Mouse (Mus musculus): ENCODE results near the gene Cdk5rap1. TPM values are rescaled to one million over a fixed set of nuclear protein-coding genes. Genes with fewer than 3 reads are reported as not detected.

Cdk5rap1 gene
- polyA plus RNA-seq, 1 experiment from 2014 or later: 56.8 TPM

Other genes with a start within 250 kb of the Cdk5rap1 start
- gene Bpifa3, start 242.7 kb downstream of the Cdk5rap1 start, polyA plus RNA-seq (2015; fragmentation: Nextera tagmentation; extraction: Ambion mirVana): not detected in 2 replicates
- 185 and 212 TPM in 2 replicates for gene Bpifa1, start 230.1 kb downstream of the Cdk5rap1 start, polyA plus RNA-seq (2015; fragmentation: Nextera tagmentation; extraction: Ambion mirVana)
- gene Bpifa5, start 210.4 kb downstream of the Cdk5rap1 start, polyA plus RNA-seq (2015; fragmentation: Nextera tagmentation; extraction: Ambion mirVana): 0.46 and 0.54 TPM in 2 replicates
- 1.2 and 1.5 TPM in 2 replicates for gene Bpifb1, start 182.2 kb downstream of the Cdk5rap1 start, polyA plus RNA-seq (2015; fragmentation: Nextera tagmentation; extraction: Ambion mirVana)
- gene Bpifb5, start 149.3 kb downstream of the Cdk5rap1 start, polyA plus RNA-seq (2015; fragmentation: Nextera tagmentation; extraction: Ambion mirVana): 0.24 and 0.35 TPM in 2 replicates
- 0.18 and 0.28 TPM in 2 replicates for gene Bpifb9a, start 115.2 kb downstream of the Cdk5rap1 start, polyA plus RNA-seq (2015; fragmentation: Nextera tagmentation; extraction: Ambion mirVana)
- 0.31 and 0.42 TPM in 2 replicates for gene Bpifb9b, start 65.8 kb downstream of the Cdk5rap1 start, polyA plus RNA-seq (2015; fragmentation: Nextera tagmentation; extraction: Ambion mirVana)
- gene Snta1, start 35.1 kb upstream of the Cdk5rap1 start, polyA plus RNA-seq (2015; fragmentation: Nextera tagmentation; extraction: Ambion mirVana): 2.6 TPM in 2 replicates
- gene Cbfa2t2, start 63.5 kb upstream of the Cdk5rap1 start, polyA plus RNA-seq (2015; fragmentation: Nextera tagmentation; extraction: Ambion mirVana): 23.7 and 25.4 TPM in 2 replicates
- gene 1700003F12Rik, start 174.1 kb upstream of the Cdk5rap1 start, polyA plus RNA-seq (2015; fragmentation: Nextera tagmentation; extraction: Ambion mirVana): 1.1 and 2.6 TPM in 2 replicates
- gene Actl10, start 178.8 kb upstream of the Cdk5rap1 start, polyA plus RNA-seq (2015; fragmentation: Nextera tagmentation; extraction: Ambion mirVana): 0.09 and 0.10 TPM in 2 replicates
- gene Necab3, start 185.9 kb upstream of the Cdk5rap1 start, polyA plus RNA-seq (2015; fragmentation: Nextera tagmentation; extraction: Ambion mirVana): 5.1 TPM in 2 replicates
- gene E2f1, start 196.9 kb upstream of the Cdk5rap1 start, polyA plus RNA-seq (2015; fragmentation: Nextera tagmentation; extraction: Ambion mirVana): 14.7 and 16.8 TPM in 2 replicates
- gene Pxmp4, start 230.7 kb upstream of the Cdk5rap1 start, polyA plus RNA-seq (2015; fragmentation: Nextera tagmentation; extraction: Ambion mirVana): 51.8 and 52.1 TPM in 2 replicates
- gene Zfp341, start 240.3 kb upstream of the Cdk5rap1 start, polyA plus RNA-seq (2015; fragmentation: Nextera tagmentation; extraction: Ambion mirVana): 0.51 and 0.61 TPM in 2 replicates
- gene 4930519P11Rik, start 240.4 kb upstream of the Cdk5rap1 start, polyA plus RNA-seq (2015; fragmentation: Nextera tagmentation; extraction: Ambion mirVana): 0.28 and 0.42 TPM in 2 replicates